Mouse (Mus musculus) adrenal gland, adult 2 months (tissue): ENCODE data around the gene AY761185. TPM values are rescaled to one million over a fixed set of nuclear protein-coding genes. Genes with fewer than 3 reads are reported as not detected.
"Not testable (repeated sequence)": the region's sequence is repeated elsewhere in the genome, so short reads cannot be mapped to it uniquely, and the experiment has no call there.

Source experiments
- DNase-seq: peaks from one replicate; pipeline ENCODE4 v3.0.0; 2021
- long read RNA-seq: library from polyadenylated mRNA; stranded (forward); transcript quantifications from one replicate; pipeline ENCODE4 v2.0.0, GENCODE M21; 2021
- polyA plus RNA-seq: library from polyadenylated mRNA; depleted of rRNA; stranded (reverse); fragments of >200 nt; gene quantifications from 2 replicates; pipeline ENCODE4 v1.2.3, GENCODE M21; 2012; rRNA removed
- total RNA-seq, 2 experiments: library from RNA; stranded (reverse); gene quantifications; 2 replicates each; pipeline ENCODE4 v1.2.3; 2021

AY761185 gene
- total RNA-seq = not detected
- polyA plus RNA-seq = not detected in 2 replicates
- long read RNA-seq = 0 reads

DNA sequence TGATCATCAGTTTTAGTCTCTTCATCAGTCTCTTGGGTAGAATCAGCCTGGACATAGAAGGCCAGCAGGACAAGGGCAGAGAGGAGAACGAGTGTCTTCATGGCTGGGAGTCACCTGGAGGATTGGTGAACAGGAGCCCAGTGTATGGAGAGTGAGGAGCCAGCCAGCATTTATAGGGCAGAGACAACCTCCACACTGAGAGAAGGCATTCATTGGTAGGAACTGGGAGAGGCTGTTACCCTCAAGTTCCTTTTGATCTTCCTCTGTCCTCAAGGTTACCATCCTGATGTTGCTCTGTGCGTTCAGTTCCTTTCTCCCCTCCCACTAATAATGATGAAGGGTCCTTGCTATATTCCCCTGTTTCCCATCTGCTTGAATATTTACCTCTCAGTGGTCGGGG is at the start of gene AY761185:
Gene AY761185, minus strand, starts transcription at position 101 of the 400 bp plus-strand sequence.
- no peak for DNase-seq

DNA sequence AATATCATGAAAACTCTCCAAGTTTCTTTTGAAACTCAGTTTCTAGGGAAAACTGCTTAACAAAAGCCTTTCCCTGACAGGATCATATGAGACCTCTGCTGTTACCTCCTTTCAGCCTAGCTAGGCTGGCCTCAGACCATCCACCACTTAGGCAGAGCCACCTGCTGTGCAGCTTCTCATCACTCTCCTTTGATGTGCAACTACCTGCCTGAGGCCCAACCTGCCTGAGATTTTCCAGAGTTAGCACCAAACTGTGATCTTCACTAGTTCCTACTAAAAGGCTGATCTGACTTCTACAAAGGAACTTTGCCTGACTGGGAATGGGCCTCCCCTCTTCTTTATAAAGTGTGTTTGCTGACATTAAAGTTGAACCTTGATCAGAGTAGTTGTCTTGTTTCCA is 49.5 kb upstream of the AY761185 start:
- DNase-seq = not testable (repeated sequence)

DNA sequence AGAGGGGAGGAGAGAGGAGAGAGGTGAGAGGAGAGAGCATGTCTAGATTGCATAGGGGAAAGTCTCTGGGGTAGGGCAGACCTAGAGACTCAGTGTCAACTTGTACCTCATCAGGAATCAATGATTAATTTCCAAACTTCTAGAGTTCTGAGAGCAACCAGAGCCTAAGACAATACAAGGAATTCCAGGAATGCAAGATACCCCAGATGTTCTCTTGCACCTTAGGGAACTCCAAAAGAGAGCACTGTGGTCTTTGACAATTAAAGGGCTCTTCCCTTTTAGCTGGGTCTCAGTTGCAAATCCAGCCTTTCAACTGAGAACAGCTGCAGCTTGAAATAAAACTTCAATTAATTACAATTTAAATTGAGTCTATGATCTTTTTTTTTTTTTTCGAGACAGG is 35.3 kb upstream of the AY761185 start:
- DNase-seq = no peak

DNA sequence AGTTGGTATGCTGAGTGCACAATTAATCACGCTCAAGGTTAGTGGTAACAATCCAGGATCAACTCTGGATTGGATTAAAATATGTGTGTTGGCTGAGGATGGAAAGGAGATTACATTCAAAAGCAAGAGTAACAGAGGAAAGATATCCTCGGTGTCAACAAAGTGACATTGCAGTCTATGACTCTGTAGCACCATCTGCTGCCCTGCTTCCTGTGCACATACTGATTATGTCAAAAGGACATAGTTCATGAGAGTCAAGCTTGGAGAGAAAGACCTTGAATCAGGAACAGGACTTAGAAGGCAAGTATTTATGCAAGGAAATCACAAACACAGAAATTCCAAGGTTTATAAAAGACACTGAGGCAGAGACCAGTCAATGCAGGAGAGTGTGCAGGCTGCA is 20.0 kb upstream of the AY761185 start:
- peak; percentile 42 for DNase-seq

DNA sequence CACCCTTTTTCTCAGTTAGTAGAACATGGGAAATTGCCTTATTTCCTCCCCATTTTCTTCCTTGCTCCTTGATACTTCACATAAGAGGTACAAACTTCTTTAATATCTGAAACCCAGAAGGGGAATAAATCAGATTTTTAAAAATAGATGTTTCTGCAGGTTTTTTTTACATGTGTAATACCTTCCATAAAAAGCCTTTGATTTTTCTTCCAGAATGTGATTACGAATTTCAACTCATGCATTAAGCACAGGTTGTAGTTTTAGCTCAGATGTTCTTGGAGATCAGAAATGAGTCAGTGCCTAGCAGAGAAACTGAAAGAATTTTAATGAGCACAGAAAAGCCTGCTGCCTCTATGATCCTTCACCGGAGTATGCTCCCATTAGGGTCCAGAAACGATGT is 22.5 kb downstream of the AY761185 start, which contains the start of gene Gm6040:
Gene Gm6040, minus strand, starts transcription at position 101 of the 400 bp plus-strand sequence.
- DNase-seq = no peak

DNA sequence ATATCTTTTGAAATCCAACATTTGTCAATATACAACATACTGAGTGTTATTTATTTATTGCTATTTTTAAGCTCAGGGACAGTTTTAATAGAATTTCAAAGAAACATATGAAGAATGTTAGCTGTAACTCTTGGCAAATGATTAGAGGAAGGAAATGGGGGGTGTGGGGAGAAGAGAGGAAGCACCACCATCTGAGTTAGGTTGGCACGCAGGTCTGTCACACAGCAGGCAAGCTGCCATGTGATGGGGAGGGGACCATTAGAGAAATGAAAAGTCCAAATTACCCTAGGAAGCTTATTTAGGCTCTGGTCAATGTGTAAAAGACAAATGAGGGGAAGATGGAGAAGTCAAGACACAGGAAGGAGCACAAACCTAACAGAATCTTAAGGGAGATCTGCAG is 32.2 kb downstream of the AY761185 start:
- DNase-seq = no peak

DNA sequence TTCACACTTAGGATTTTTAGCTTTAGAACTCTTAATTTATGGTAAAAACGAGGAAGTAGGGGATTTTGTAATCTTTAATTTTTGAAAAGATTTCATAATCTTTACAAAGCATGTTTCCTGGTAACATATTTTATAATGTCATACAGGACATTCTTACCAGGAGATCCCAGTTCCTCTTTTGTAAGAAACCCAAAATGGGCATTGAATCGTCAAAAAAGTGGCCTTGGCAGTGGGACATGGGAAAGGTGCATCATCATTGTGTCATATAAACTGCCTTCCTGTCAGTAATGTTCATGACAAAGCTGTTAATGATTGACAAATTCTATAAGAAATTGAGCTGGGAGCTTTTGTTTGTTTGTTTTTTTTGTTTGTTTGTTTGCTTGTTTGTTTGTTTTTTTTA is 36.3 kb downstream of the AY761185 start:
- DNase-seq = no peak

DNA sequence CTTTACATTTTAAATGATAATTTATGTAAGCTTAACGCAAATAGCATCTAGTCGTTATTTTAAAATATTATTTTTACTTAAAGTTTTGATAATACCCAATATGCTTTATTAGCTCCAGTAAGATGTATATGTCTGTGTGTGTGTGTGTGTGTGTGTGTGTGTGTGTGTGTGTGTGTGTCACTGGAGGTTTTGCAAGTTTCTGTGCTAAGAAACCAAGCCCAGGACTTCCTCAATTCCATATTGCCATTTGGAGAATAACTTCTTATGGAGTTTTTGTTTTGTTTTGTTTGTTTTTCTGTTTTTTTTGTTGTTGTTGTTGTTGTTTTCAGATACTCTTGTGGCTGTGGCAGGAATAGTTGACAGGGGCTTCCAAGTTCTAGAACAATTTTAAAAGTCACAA is 37.4 kb downstream of the AY761185 start:
- DNase-seq = no peak

DNA sequence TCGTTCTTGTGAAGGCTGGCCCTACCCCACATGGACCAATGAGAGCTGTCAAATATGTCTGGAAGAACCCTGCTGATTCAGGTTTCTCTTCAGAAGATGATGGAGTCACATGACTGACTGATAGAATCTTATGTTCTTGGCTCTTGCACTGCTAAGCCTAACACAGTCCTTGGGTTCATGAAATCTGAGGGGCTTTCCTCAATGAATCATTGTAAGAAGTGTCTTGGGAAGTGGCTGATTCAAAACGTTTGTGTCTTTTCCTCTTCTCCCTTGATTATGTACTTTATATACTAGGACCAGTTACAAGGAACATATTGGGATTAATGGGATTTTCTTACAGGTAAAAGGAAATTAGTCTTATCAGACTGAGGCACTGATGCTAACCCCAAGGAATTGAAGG is 42.0 kb downstream of the AY761185 start, which contains the start of gene Gm15056:
Gene Gm15056, minus strand, starts transcription at position 101 of the 400 bp plus-strand sequence.
- DNase-seq = no peak

Other genes starting within 250 kb of the AY761185 start
- not detected for gene Defb33, start 52.0 kb downstream of the AY761185 start, total RNA-seq
- gene Defb33, start 52.0 kb downstream of the AY761185 start, polyA plus RNA-seq = not detected in 2 replicates
- gene Gm15056, start 42.1 kb downstream of the AY761185 start, total RNA-seq = not detected
- not detected in 2 replicates for gene Gm15056, start 42.1 kb downstream of the AY761185 start, polyA plus RNA-seq
- not detected for gene Gm6040, start 22.6 kb downstream of the AY761185 start, total RNA-seq
- gene Gm6040, start 22.6 kb downstream of the AY761185 start, polyA plus RNA-seq = not detected in 2 replicates
- not detected for gene Defa21, start 80.8 kb upstream of the AY761185 start, total RNA-seq
- gene Defa21, start 80.8 kb upstream of the AY761185 start, polyA plus RNA-seq = not detected in 2 replicates
- not detected for gene Defa23, start 110.3 kb upstream of the AY761185 start, total RNA-seq
- not detected in 2 replicates for gene Defa23, start 110.3 kb upstream of the AY761185 start, polyA plus RNA-seq
- not detected for gene Defa35, start 120.3 kb upstream of the AY761185 start, total RNA-seq
- not detected in 2 replicates for gene Defa35, start 120.3 kb upstream of the AY761185 start, polyA plus RNA-seq
- gene Defa25, start 139.7 kb upstream of the AY761185 start, total RNA-seq = not detected
- not detected in 2 replicates for gene Defa25, start 139.7 kb upstream of the AY761185 start, polyA plus RNA-seq
- gene Gm14851, start 151.3 kb upstream of the AY761185 start, total RNA-seq = not detected
- gene Gm14851, start 151.3 kb upstream of the AY761185 start, polyA plus RNA-seq = not detected in 2 replicates
- gene Defa30, start 189.9 kb upstream of the AY761185 start, total RNA-seq = not detected
- not detected in 2 replicates for gene Defa30, start 189.9 kb upstream of the AY761185 start, polyA plus RNA-seq
- not detected for gene Defa22, start 217.6 kb upstream of the AY761185 start, total RNA-seq
- not detected in 2 replicates for gene Defa22, start 217.6 kb upstream of the AY761185 start, polyA plus RNA-seq
- gene Defa31, start 246.9 kb upstream of the AY761185 start, total RNA-seq = not detected
- not detected in 2 replicates for gene Defa31, start 246.9 kb upstream of the AY761185 start, polyA plus RNA-seq